Mouse (Mus musculus): ENCODE measurements around the gene Stat3.

DNA sequence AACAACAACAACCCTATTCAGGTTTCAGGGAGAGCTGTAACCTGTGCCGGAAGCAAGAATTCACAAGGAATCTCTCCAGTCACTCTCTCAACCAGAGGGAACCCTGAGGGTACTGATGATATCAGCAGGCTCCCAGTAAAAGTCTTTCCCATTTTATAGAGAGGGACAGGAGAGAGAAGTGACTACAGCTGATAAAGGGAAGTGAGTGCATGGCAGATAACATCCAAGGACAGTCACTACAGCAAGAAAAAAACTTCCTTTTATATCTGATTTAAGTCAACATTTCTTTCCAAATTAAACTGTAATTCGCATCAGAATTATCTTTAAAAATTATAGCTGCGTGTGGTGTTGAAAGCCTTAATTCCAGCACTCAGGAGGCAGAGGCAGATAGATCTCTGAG lies 12.0 kb downstream of the Stat3 start:
- TF ChIP-seq GATA1 (IDR thresholded peaks at IDR 0.05; ENCODE audit: borderline replicate concordance, low read length): no peak
- no peak for TF ChIP-seq FLI1 (IDR thresholded peaks at IDR 0.05; ENCODE audit: low read length)

Measured in megakaryocyte, embryonic 14.5 days (primary cell).